Mouse (Mus musculus): ENCODE measurements around the gene Mydgf. TPM values are rescaled to one million over a fixed set of nuclear protein-coding genes. Genes with fewer than 3 reads are reported as not detected.

Mydgf gene
- polyA plus RNA-seq, 1 experiment: 63.0 TPM

- H3K4me1 ChIP-seq (ENCODE audit: control insufficient read depth, insufficient read depth, low read length): no peaks in the 10 kb centered on the region
- H3K27ac ChIP-seq (ENCODE audit: insufficient read depth, low read length): no peak overlapping the region
- no peak overlapping the region for H3K4me3 ChIP-seq (ENCODE audit: insufficient read depth, low read length)
- TF ChIP-seq POLR2A (IDR thresholded peaks at IDR 0.05; ENCODE audit: low read depth, low read length) (no peak), CTCF (IDR thresholded peaks at IDR 0.05; ENCODE audit: borderline replicate concordance, insufficient read depth, low read length) (no peak)
Observed at GRCm38 (mm10) chr17:56170636-56171035, 13.1 kb downstream of the Mydgf start.

GRCm38 (mm10) chr17:56169830-56170229 lies 13.9 kb downstream of the Mydgf start:
- Histone ChIP-seq H3K4me3 (ENCODE audit: insufficient read depth, low read length) (no peak overlapping the region), H3K27ac (ENCODE audit: insufficient read depth, low read length) (no peak overlapping the region), H3K4me1 (ENCODE audit: control insufficient read depth, insufficient read depth, low read length) (no peaks in the 10 kb centered on the region)
- TF ChIP-seq POLR2A (IDR thresholded peaks at IDR 0.05; ENCODE audit: low read depth, low read length) (no peak), CTCF (IDR thresholded peaks at IDR 0.05; ENCODE audit: borderline replicate concordance, insufficient read depth, low read length) (no peak)

DNA sequence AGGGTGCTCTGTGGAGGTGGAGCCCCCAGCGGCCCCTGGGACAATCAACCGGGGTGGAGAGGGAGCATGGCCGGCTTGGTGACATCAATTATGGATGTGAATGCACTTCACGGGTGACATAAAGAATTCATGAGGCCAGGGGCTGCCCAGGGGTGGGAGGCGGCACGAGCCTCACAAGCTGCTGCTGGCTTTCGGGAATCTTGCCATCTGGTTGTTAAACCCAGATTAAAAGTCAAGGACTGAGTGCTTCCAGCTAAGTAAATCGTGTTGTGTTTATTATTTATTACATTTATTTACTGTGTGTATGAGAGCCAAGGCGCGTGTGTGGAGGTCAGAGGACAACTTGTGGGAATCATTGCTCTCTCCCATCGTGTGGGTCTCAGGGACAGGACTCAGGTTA lies 18.0 kb downstream of the Mydgf start:
- H3K4me3 ChIP-seq (ENCODE audit: insufficient read depth, low read length): no peak overlapping the region
- TF ChIP-seq POLR2A (IDR thresholded peaks at IDR 0.05; ENCODE audit: low read depth, low read length): no peak
- TF ChIP-seq CTCF (IDR thresholded peaks at IDR 0.05; ENCODE audit: borderline replicate concordance, insufficient read depth, low read length): no peak
- no peak overlapping the region for H3K27ac ChIP-seq (ENCODE audit: insufficient read depth, low read length)
- H3K4me1 ChIP-seq (ENCODE audit: control insufficient read depth, insufficient read depth, low read length): no peaks in the 10 kb centered on the region

DNA sequence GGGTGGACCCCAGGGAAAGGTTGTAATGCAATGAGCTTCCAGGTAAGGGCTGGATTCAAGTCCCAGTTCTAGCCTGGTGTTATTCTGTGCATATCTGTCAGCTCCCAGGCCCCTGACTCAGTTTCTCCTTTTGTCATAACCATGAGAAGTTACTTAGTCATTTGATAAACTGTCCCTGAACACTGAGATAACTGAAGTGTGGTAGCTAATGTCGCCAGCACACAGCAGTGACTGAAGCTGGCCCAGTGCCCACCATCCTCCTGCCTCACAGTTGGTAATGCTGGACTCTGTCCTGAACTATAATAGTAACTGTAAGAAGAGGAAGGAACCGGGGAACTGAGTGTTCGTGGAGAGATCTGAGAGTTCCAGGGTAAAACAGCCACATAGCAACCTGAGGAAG lies 19.2 kb downstream of the Mydgf start:
- H3K4me3 ChIP-seq (ENCODE audit: insufficient read depth, low read length): no peak overlapping the region
- no peak overlapping the region for H3K27ac ChIP-seq (ENCODE audit: insufficient read depth, low read length)
- no peaks in the 10 kb centered on the region for H3K4me1 ChIP-seq (ENCODE audit: control insufficient read depth, insufficient read depth, low read length)
- no peak for TF ChIP-seq POLR2A (IDR thresholded peaks at IDR 0.05; ENCODE audit: low read depth, low read length)

DNA sequence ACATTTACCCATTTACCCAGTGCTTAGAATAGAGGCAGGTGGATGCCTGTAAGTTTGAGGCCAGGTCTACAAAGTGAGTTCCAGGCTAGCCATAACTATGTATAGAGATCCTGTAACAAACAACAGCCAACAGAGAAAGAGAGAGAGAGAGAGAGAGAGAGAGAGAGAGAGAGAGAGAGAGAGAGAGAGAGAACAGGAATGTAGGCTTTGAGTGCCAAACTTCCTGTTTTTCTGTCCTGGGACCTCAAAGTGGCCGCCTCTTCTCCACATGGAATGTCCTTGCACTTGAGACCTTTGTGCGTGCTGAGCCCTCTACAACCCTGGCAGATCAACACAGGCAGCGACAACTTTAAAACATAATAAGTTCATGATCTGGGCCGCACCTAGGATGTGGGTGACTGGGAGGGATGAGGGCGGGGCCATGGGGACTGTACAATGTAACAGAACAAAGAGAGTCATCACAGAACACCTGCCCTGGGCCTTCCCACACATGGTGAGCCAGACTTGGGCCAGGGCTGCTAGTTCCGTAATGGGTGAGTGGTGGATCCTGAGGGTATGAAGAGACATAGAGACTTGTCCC lies 20.1 kb downstream of the Mydgf start:
- Histone ChIP-seq H3K4me3 (ENCODE audit: insufficient read depth, low read length) (no peak overlapping the region), H3K27ac (ENCODE audit: insufficient read depth, low read length) (no peak overlapping the region), H3K4me1 (ENCODE audit: control insufficient read depth, insufficient read depth, low read length) (no peaks in the 10 kb centered on the region)
- no peak for TF ChIP-seq POLR2A (IDR thresholded peaks at IDR 0.05; ENCODE audit: low read depth, low read length)
- TF ChIP-seq CTCF (IDR thresholded peaks at IDR 0.05; ENCODE audit: borderline replicate concordance, insufficient read depth, low read length): no peak

GRCm38 (mm10) chr17:56162231-56162774 lies 21.4 kb downstream of the Mydgf start, which contains the start of gene Tnfaip8l1:
Tnfaip8l1 (plus strand) TSS chr17:56162477.
- TF ChIP-seq POLR2A (IDR thresholded peaks at IDR 0.05; ENCODE audit: low read depth, low read length) (peak; percentile 56), CTCF (IDR thresholded peaks at IDR 0.05; ENCODE audit: borderline replicate concordance, insufficient read depth, low read length) (no peak)
- H3K4me3 ChIP-seq (ENCODE audit: insufficient read depth, low read length): peak within 1 kb of the TSS; percentile 29
- no peak within 1 kb of the TSS for H3K27ac ChIP-seq (ENCODE audit: insufficient read depth, low read length)
- H3K4me1 ChIP-seq (ENCODE audit: control insufficient read depth, insufficient read depth, low read length): no peaks in the 10 kb centered on the region

DNA sequence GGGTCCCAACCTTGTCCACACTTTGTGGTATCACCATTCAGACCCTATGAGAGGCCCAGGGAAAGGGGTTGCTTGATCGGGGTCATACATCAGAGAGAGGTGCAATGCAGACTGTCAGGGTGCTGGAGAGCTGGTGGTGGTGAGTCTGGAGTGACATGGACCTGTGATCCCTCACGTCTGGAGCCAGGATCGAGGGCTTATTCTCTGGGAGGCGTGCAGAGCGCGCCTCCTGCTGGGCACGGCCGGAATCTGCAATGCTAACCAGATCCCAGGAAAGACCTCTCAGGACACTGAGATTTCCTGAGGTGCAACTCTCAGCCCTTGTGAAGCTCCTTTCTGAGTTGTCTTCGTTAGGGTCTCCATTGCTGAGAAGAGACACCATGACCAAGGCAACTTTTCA lies 24.0 kb downstream of the Mydgf start:
- no peak overlapping the region for H3K4me3 ChIP-seq (ENCODE audit: insufficient read depth, low read length)
- H3K4me1 ChIP-seq (ENCODE audit: control insufficient read depth, insufficient read depth, low read length): no peaks in the 10 kb centered on the region
- TF ChIP-seq CTCF (IDR thresholded peaks at IDR 0.05; ENCODE audit: borderline replicate concordance, insufficient read depth, low read length) (peak; percentile 76), POLR2A (IDR thresholded peaks at IDR 0.05; ENCODE audit: low read depth, low read length) (no peak)
- H3K27ac ChIP-seq (ENCODE audit: insufficient read depth, low read length): no peak overlapping the region

DNA sequence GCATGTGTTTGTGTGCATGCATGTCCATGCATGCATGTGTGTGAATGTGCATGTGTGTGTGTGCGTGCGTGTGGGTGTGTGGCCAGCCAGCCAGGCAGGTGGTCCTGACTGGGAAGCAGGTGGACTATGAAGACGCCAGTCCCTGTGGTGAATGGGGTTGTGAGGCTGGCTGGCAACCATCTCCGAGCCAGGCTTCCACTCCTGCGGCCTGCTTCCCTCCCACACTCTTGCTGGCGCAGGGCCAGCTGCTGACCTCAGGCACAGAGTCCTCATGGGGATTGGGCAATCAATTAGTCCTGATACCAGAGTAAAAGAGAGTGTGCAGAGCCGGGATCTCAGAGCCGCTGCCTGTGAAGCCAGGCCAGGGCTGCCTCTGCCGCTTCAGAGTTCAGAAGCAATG lies 30.1 kb downstream of the Mydgf start:
- no peaks in the 10 kb centered on the region for H3K4me1 ChIP-seq (ENCODE audit: control insufficient read depth, insufficient read depth, low read length)
- H3K4me3 ChIP-seq (ENCODE audit: insufficient read depth, low read length): no peak overlapping the region
- TF ChIP-seq POLR2A (IDR thresholded peaks at IDR 0.05; ENCODE audit: low read depth, low read length) (no peak), CTCF (IDR thresholded peaks at IDR 0.05; ENCODE audit: borderline replicate concordance, insufficient read depth, low read length) (no peak)
- no peak overlapping the region for H3K27ac ChIP-seq (ENCODE audit: insufficient read depth, low read length)

GRCm38 (mm10) chr17:56149897-56150296 lies 33.8 kb downstream of the Mydgf start:
- H3K4me1 ChIP-seq (ENCODE audit: control insufficient read depth, insufficient read depth, low read length): no peaks in the 10 kb centered on the region

DNA sequence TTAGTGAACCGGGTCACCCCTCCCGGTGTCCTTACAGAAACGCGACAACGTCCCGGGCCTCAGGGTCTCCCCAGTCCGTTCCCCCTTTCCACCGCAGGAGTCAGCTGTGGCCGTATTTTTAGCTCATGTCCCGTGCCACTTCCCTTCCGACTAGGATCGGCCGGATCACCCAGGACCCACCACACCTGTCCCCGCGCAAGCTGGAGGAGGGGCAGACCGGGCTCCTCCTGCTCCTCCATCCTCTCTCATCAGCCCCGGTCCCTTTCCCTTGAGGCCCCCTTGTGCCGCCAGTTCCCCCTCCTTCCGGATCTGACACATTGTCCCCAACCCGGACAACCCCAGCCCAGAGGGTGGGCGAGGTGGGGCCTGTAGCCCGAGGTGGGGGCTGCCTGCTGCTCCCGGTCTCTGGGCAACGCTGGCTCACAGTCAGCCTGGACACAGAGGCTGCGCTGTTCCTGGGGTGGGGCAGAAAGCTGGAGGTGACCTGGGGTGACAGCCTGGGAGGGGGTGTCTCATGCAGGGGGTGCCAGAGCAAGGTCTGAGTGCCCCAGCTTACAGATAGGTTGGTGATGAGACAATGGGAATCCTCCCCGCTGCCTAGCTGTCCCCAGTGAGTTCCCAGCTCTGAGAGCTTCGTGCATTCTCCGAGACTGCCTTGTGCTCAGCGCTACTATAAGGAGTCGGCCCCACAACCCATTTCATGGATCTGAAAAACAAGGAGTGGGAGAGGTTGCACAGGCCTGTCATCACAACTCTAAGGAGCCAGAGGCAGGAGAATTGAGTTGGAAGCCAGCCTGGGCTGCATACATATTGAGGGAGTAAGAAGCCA lies 34.7 kb downstream of the Mydgf start:
- Histone ChIP-seq H3K27ac (ENCODE audit: insufficient read depth, low read length) (no peak overlapping the region), H3K4me3 (ENCODE audit: insufficient read depth, low read length) (no peak overlapping the region)
- TF ChIP-seq POLR2A (IDR thresholded peaks at IDR 0.05; ENCODE audit: low read depth, low read length): no peak
- TF ChIP-seq CTCF (IDR thresholded peaks at IDR 0.05; ENCODE audit: borderline replicate concordance, insufficient read depth, low read length): no peak

More at GRCm38 (mm10) chr17:56149897-56150296, 33.8 kb downstream of the Mydgf start:
- Histone ChIP-seq H3K27ac (ENCODE audit: insufficient read depth, low read length) (no peak overlapping the region), H3K4me3 (ENCODE audit: insufficient read depth, low read length) (no peak overlapping the region)
- TF ChIP-seq CTCF (IDR thresholded peaks at IDR 0.05; ENCODE audit: borderline replicate concordance, insufficient read depth, low read length) (no peak), POLR2A (IDR thresholded peaks at IDR 0.05; ENCODE audit: low read depth, low read length) (no peak)

More for the DNA sequence above, 34.7 kb downstream of the Mydgf start:
- H3K4me1 ChIP-seq (ENCODE audit: control insufficient read depth, insufficient read depth, low read length): no peaks in the 10 kb centered on the region

Data from embryonic fibroblast, embryonic 13.5 days (primary cell).